Mouse (Mus musculus) cerebellum, adult 2 months (tissue): ENCODE data around the gene Mroh3.

Source experiments
- CTCF ChIP-seq: fragments of 200-500 bp; IDR thresholded peaks from 2 replicates; pipeline ENCODE4 v1.5.1; 2011; ENCODE audit warnings: low read depth, mild to moderate bottlenecking, control low read depth, low read length, moderate library complexity, borderline replicate concordance; ENCODE audit not compliant: insufficient read depth
- POLR2A ChIP-seq: fragments of 200-500 bp; IDR thresholded peaks from 2 replicates; pipeline ENCODE4 v1.6.1; 2011; ENCODE audit warnings: low read length, control low read depth, borderline replicate concordance; ENCODE audit not compliant: insufficient read depth

DNA sequence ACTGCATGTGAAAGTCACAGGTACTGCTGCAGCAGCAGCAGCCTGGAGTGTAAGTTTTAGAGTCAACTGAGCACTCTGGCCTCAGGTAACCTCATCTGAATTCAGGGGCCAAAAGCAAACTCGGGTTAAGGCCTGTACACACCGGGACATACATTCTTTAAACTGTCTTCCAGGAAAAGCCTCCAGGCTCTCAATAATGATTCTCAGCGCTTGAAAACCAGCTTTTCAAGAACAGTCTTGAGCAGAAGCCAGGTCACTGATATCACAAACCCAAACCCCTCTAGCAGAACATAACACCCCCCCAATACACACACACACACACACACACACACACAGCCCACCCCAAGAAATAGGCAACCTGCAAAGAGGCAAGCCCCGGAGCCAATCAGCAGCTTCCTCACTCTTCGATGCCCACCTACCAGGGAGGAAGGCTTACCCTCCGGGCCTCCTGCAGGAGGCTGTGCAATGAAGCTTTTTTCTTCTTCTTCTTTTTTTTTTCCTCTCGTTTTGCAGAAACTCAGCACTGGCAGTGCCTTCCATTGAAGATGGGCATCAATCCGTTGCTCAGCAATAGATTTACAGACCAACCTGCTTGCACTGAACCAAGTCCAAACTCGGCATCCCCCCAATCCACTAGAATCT lies 19.8 kb upstream of the Mroh3 start:
- TF ChIP-seq CTCF (no peak), POLR2A (no peak)
